Comparison of ENCODE assay signal across 9 mouse cellular contexts in genomic region chr2:30782312-30783290, GRCm38 (mm10). TPM values are rescaled to one million over a fixed set of nuclear protein-coding genes. Genes with fewer than 3 reads are reported as not detected.
A peak's percentile ranks its signal among the peaks of the same experiment; 100 is the strongest.
DNase-seq lines count a peak whose midpoint lies in the region; ATAC-seq and TF ChIP-seq lines count a peak whose summit lies in the region.
"Had no signal": no experiment of that assay in that cellular context is flagged by ENCODE, and none has a peak within 500 bp of the region (broad histone marks: within the 10 kb centered on the region; RNA-seq: fewer than 3 reads in every experiment).

No protein-coding gene starts in this region.

- no peak overlapping the region for H3K4me3 ChIP-seq in lung, embryonic 15.5 days
- H3K4me3 ChIP-seq in heart, embryonic 12.5 days = no peak overlapping the region
- H3K4me3 ChIP-seq in limb, embryonic 14.5 days (replicated peaks; ENCODE audit: low read length) = no peak overlapping the region
- peak overlapping the region; percentile 25; the same call in 1 of the 2 replicates for H3K4me3 ChIP-seq in neural tube, embryonic 15.5 days (replicated peaks)

- no peaks in the 10 kb centered on the region for H3K27me3 ChIP-seq in lung, embryonic 15.5 days
- H3K27me3 ChIP-seq in heart, embryonic 12.5 days (replicated peaks) = no peaks in the 10 kb centered on the region
- no peaks in the 10 kb centered on the region for H3K27me3 ChIP-seq in limb, embryonic 14.5 days (ENCODE audit: control insufficient read depth, insufficient read depth, low read length)
- no peaks in the 10 kb centered on the region for H3K27me3 ChIP-seq in neural tube, embryonic 15.5 days (replicated peaks)
- H3K27me3 ChIP-seq: Patski had no signal

- 74% methylated on average over 8 of the region's 8 CpGs for WGBS in lung, embryonic 15.5 days
- WGBS in heart, embryonic 12.5 days = 71% methylated on average over 8 of the region's 8 CpGs
- 69% methylated on average over 8 of the region's 8 CpGs for WGBS in limb, embryonic 14.5 days
- 79% methylated on average over 8 of the region's 8 CpGs for WGBS in neural tube, embryonic 15.5 days

- no peak for TF ChIP-seq POLR2A in limb, embryonic 14.5 days (IDR thresholded peaks at IDR 0.05; ENCODE audit: borderline replicate concordance, extremely low read depth, insufficient read depth, insufficient read length)

- H3K9ac ChIP-seq in lung, embryonic 15.5 days = no peak overlapping the region
- H3K9ac ChIP-seq in heart, embryonic 12.5 days = peak overlapping the region; percentile 28
- H3K9ac ChIP-seq in limb, embryonic 14.5 days (ENCODE audit: low read depth, low read length, severe bottlenecking) = 0 out of 2 replicates have a peak overlapping the region, but pooled peaks have one; percentile 31
- peak overlapping the region; percentile 36; the same call in 1 of the 2 replicates for H3K9ac ChIP-seq in neural tube, embryonic 15.5 days (replicated peaks)

- no peaks in the 10 kb centered on the region for H3K36me3 ChIP-seq in lung, embryonic 15.5 days
- H3K36me3 ChIP-seq in heart, embryonic 12.5 days = no peaks in the 10 kb centered on the region
- no peaks in the 10 kb centered on the region for H3K36me3 ChIP-seq in limb, embryonic 14.5 days (ENCODE audit: control insufficient read depth, insufficient read depth, low read length)
- no peaks in the 10 kb centered on the region for H3K36me3 ChIP-seq in neural tube, embryonic 15.5 days

- peaks cover 39% of the 10 kb centered on the region for H3K4me1 ChIP-seq in lung, embryonic 15.5 days
- H3K4me1 ChIP-seq in heart, embryonic 12.5 days (replicated peaks) = peaks cover 41% of the 10 kb centered on the region
- peaks cover 31% of the 10 kb centered on the region for H3K4me1 ChIP-seq in limb, embryonic 14.5 days (ENCODE audit: control insufficient read depth, insufficient read depth, low read length)
- peaks cover 26% of the 10 kb centered on the region for H3K4me1 ChIP-seq in neural tube, embryonic 15.5 days

- peak overlapping the region; percentile 97 for H3K27ac ChIP-seq in lung, embryonic 15.5 days
- peak overlapping the region; percentile 74; the same call in 1 of the 2 replicates for H3K27ac ChIP-seq in heart, embryonic 12.5 days (ENCODE audit: poor library complexity, severe bottlenecking)
- H3K27ac ChIP-seq in limb, embryonic 14.5 days (replicated peaks; ENCODE audit: low read depth, low read length) = peak overlapping the region; percentile 68; the same call in 1 of the 2 replicates
- H3K27ac ChIP-seq in neural tube, embryonic 15.5 days (replicated peaks) = peak overlapping the region; percentile 45; the same call in 1 of the 2 replicates

- peak overlapping the region; percentile 66 for H3K4me2 ChIP-seq in lung, embryonic 15.5 days
- peak overlapping the region; percentile 73 for H3K4me2 ChIP-seq in heart, embryonic 12.5 days
- H3K4me2 ChIP-seq in limb, embryonic 14.5 days (replicated peaks; ENCODE audit: low read depth, low read length, severe bottlenecking) = peak overlapping the region; percentile 54; the same call in 1 of the 2 replicates
- H3K4me2 ChIP-seq in neural tube, embryonic 15.5 days = peak overlapping the region; percentile 59

- no peaks in the 10 kb centered on the region for H3K9me3 ChIP-seq in lung, embryonic 15.5 days
- no peaks in the 10 kb centered on the region for H3K9me3 ChIP-seq in heart, embryonic 12.5 days (replicated peaks)
- no peaks in the 10 kb centered on the region for H3K9me3 ChIP-seq in limb, embryonic 14.5 days (ENCODE audit: control insufficient read depth, low read length)
- no peaks in the 10 kb centered on the region for H3K9me3 ChIP-seq in neural tube, embryonic 15.5 days (replicated peaks)

- no peak for DNase-seq in lung, postnatal 36 days
- no peak for DNase-seq in limb, embryonic 14.5 days (ENCODE audit: low spot score)
- DNase-seq in right cerebral cortex, adult 2 months (ENCODE audit: low spot score in 2 of 2) = no peak
- DNase-seq in urinary bladder, postnatal 4 days (ENCODE audit: low spot score in 2 of 2) = no peak
- DNase-seq in layer of hippocampus, adult 11-12 months (ENCODE audit: low spot score) = no peak

- ATAC-seq in lung, embryonic 15.5 days (ENCODE audit: borderline replicate concordance, extremely low read depth, low FRiP score, low TSS enrichment) = no peak
- no peak for ATAC-seq in heart, embryonic 12.5 days (ENCODE audit: insufficient number of reproducible peaks, low FRiP score)
- ATAC-seq in limb, embryonic 14.5 days (ENCODE audit: low FRiP score, low read depth) = no peak
- ATAC-seq in neural tube, embryonic 15.5 days (ENCODE audit: low FRiP score) = no peak; the same call in 1 of the 2 replicates
- ATAC-seq: Patski had no signal

RNA-seq across cellular contexts. Expression of gene 1700001O22Rik, which starts 20.9 kb away (rescaled TPM):
- polyA plus RNA-seq in lung, embryonic 15.5 days (2015; fragmentation: Nextera tagmentation; extraction: Ambion mirVana) = 4.7 and 6.0 TPM in 2 replicates
- 1.0 and 2.2 TPM in 2 replicates for polyA plus RNA-seq in heart, embryonic 12.5 days (2016; fragmentation: Nextera tagmentation; extraction: Ambion mirVana)
- polyA plus RNA-seq in limb, embryonic 14.5 days (2012; rRNA removed) = 3.3 and 3.4 TPM in 2 replicates
- polyA plus RNA-seq in limb, embryonic 14.5 days (2014; fragmentation: Nextera tagmentation; extraction: Ambion mirVana) = 2.7 and 3.4 TPM in 2 replicates
- polyA plus RNA-seq in neural tube, embryonic 15.5 days (2015; fragmentation: Nextera tagmentation; extraction: Ambion mirVana) = 1.5 and 2.2 TPM in 2 replicates

RNA-seq across cellular contexts. Expression of gene Ntmt1, which starts 25.0 kb away (rescaled TPM):
- 82.9 and 87.2 TPM in 2 replicates for polyA plus RNA-seq in lung, embryonic 15.5 days (2015; fragmentation: Nextera tagmentation; extraction: Ambion mirVana)
- polyA plus RNA-seq in heart, embryonic 12.5 days (2016; fragmentation: Nextera tagmentation; extraction: Ambion mirVana) = 77.2 and 78.8 TPM in 2 replicates
- 59.5 and 66.8 TPM in 2 replicates for polyA plus RNA-seq in limb, embryonic 14.5 days (2012; rRNA removed)
- polyA plus RNA-seq in limb, embryonic 14.5 days (2014; fragmentation: Nextera tagmentation; extraction: Ambion mirVana) = 84.2 and 91.0 TPM in 2 replicates
- polyA plus RNA-seq in neural tube, embryonic 15.5 days (2015; fragmentation: Nextera tagmentation; extraction: Ambion mirVana) = 92.6 and 107 TPM in 2 replicates

RNA-seq across cellular contexts. Expression of gene Asb6, which starts 47.5 kb away (rescaled TPM):
- polyA plus RNA-seq in lung, embryonic 15.5 days (2015; fragmentation: Nextera tagmentation; extraction: Ambion mirVana) = 31.8 and 34.0 TPM in 2 replicates
- 24.2 and 25.5 TPM in 2 replicates for polyA plus RNA-seq in heart, embryonic 12.5 days (2016; fragmentation: Nextera tagmentation; extraction: Ambion mirVana)
- polyA plus RNA-seq in limb, embryonic 14.5 days (2012; rRNA removed) = 36.8 and 48.7 TPM in 2 replicates
- polyA plus RNA-seq in limb, embryonic 14.5 days (2014; fragmentation: Nextera tagmentation; extraction: Ambion mirVana) = 29.5 and 31.8 TPM in 2 replicates
- polyA plus RNA-seq in neural tube, embryonic 15.5 days (2015; fragmentation: Nextera tagmentation; extraction: Ambion mirVana) = 40.7 and 44.0 TPM in 2 replicates

RNA-seq across cellular contexts. Expression of gene Prrx2, which starts 52.2 kb away (rescaled TPM):
- 9.7 and 12.5 TPM in 2 replicates for polyA plus RNA-seq in lung, embryonic 15.5 days (2015; fragmentation: Nextera tagmentation; extraction: Ambion mirVana)
- polyA plus RNA-seq in heart, embryonic 12.5 days (2016; fragmentation: Nextera tagmentation; extraction: Ambion mirVana) = 58.8 and 63.9 TPM in 2 replicates
- polyA plus RNA-seq in limb, embryonic 14.5 days (2012; rRNA removed) = 176 and 268 TPM in 2 replicates
- polyA plus RNA-seq in limb, embryonic 14.5 days (2014; fragmentation: Nextera tagmentation; extraction: Ambion mirVana) = 93.1 and 112 TPM in 2 replicates
- polyA plus RNA-seq in neural tube, embryonic 15.5 days (2015; fragmentation: Nextera tagmentation; extraction: Ambion mirVana) = 1.8 and 2.7 TPM in 2 replicates

Comparison
In these comparisons a context has a peak if more than half of its experiments do, and no peak if none do; other contexts are left out.
1. H3K27ac ChIP-seq: peak in every context shown above with its lines; median percentile 97 in lung, embryonic 15.5 days; 74 in heart, embryonic 12.5 days; 68 in limb, embryonic 14.5 days; 45 in neural tube, embryonic 15.5 days.